Mouse (Mus musculus) liver, embryonic 16.5 days (tissue): ENCODE results near the gene Dnah8. TPM values are rescaled to one million over a fixed set of nuclear protein-coding genes. Genes with fewer than 3 reads are reported as not detected.
"Not testable (repeated sequence)": the region's sequence is repeated elsewhere in the genome, so short reads cannot be mapped to it uniquely, and the experiment has no call there.

ENCODE experiments used
- ATAC-seq: fragments of 200-750 bp; cut with Nextera tagmentation; 2 replicates; pipeline ENCODE4 v1.8.0; 2017; ENCODE audit warnings: low read depth, mild to moderate bottlenecking, moderate number of reproducible peaks, moderate library complexity
- H3K27ac ChIP-seq: fragments of 300-500 bp; sonication (generic); 2 replicates; pipeline ENCODE4 v1.5.1; 2014; ENCODE audit warnings: mild to moderate bottlenecking, low read length
- H3K27me3 ChIP-seq: fragments of 300-500 bp; sonication (generic); 2 replicates; pipeline ENCODE4 v1.6.1; 2014; ENCODE audit warnings: low read depth, low read length, mixed read lengths; ENCODE audit not compliant: control insufficient read depth, insufficient read depth
- H3K36me3 ChIP-seq: fragments of 300-500 bp; sonication (generic); 2 replicates; pipeline ENCODE4 v1.6.1; 2014; ENCODE audit warnings: mild to moderate bottlenecking; ENCODE audit not compliant: control insufficient read depth, insufficient read depth
- H3K4me1 ChIP-seq: fragments of 300-500 bp; sonication (generic); 2 replicates; pipeline ENCODE4 v1.6.1; 2014; ENCODE audit warnings: low read depth, low read length, mixed read lengths; ENCODE audit not compliant: control insufficient read depth
- H3K4me2 ChIP-seq: fragments of 300-500 bp; sonication (generic); 2 replicates; pipeline ENCODE4 v1.6.1; 2014; ENCODE audit warnings: low read depth, low read length, mixed read lengths
- H3K4me3 ChIP-seq: fragments of 300-500 bp; sonication (generic); 2 replicates; pipeline ENCODE4 v1.5.1; 2014; ENCODE audit warnings: low read depth, mild to moderate bottlenecking, low read length
- H3K9ac ChIP-seq: fragments of 300-500 bp; sonication (generic); 2 replicates; pipeline ENCODE4 v1.6.1; 2014; ENCODE audit warnings: low read depth, low read length
- H3K9me3 ChIP-seq: fragments of 300-500 bp; sonication (generic); replicated peaks from 2 replicates; pipeline ENCODE4 v1.6.1; 2016; ENCODE audit warnings: low read length; ENCODE audit not compliant: control insufficient read depth
- WGBS: fragments of 180-500 bp; shearing (Covaris S2); extraction: QIAGEN DNeasy Blood & Tissue Kit; methylation state at CpG from one replicate; pipeline ENCODE4 v1.1.7; 2014; ENCODE audit not compliant: insufficient replicate concordance; 5-methylcytosine and 5-hydroxymethylcytosine counted together
- polyA plus RNA-seq: library from polyadenylated mRNA; unstranded; fragments of >200 nt; fragmentation: Nextera tagmentation; extraction: Ambion mirVana; gene quantifications from 2 replicates; pipeline ENCODE4 v1.2.1, GENCODE M21; 2015

Dnah8 gene
- 0.89 and 0.99 TPM in 2 replicates for polyA plus RNA-seq

- not testable (repeated sequence) for H3K4me1 ChIP-seq, H3K9me3 ChIP-seq, H3K36me3 ChIP-seq, H3K27me3 ChIP-seq, H3K27ac ChIP-seq, H3K9ac ChIP-seq, H3K4me3 ChIP-seq, H3K4me2 ChIP-seq
- WGBS, result no CpG with 5 or more reads among the region's 20 CpGs
- peak; percentile 32; the same call in 1 of the 2 replicates for ATAC-seq
Observed at GRCm38 (mm10) chr17:30624132-30624531, at the start of gene Dnah8. Dnah8 (plus strand) TSS chr17:30624354.

- 22% methylated on average over 8 of the region's 8 CpGs for WGBS
- H3K9ac ChIP-seq, result no peak overlapping the region
- no peaks in the 10 kb centered on the region for H3K27me3 ChIP-seq
- peaks cover 27% of the 10 kb centered on the region for H3K4me1 ChIP-seq
- peak overlapping the region; percentile 86 for H3K4me3 ChIP-seq
- H3K9me3 ChIP-seq, result no peaks in the 10 kb centered on the region
- H3K27ac ChIP-seq, result no peak overlapping the region
- peak overlapping the region; percentile 92 for H3K4me2 ChIP-seq
- ATAC-seq, result no peak
- no peaks in the 10 kb centered on the region for H3K36me3 ChIP-seq
Observed at GRCm38 (mm10) chr17:30574783-30575075, 49.4 kb upstream of the Dnah8 start.

- Histone ChIP-seq H3K4me3 (peak overlapping the region; percentile 86), H3K4me2 (peak overlapping the region; percentile 92), H3K36me3 (no peaks in the 10 kb centered on the region), H3K27me3 (no peaks in the 10 kb centered on the region), H3K4me1 (peaks cover 22% of the 10 kb centered on the region), H3K9me3 (no peaks in the 10 kb centered on the region), H3K27ac (no peak overlapping the region; the same call in none of the 2 replicates), H3K9ac (peak overlapping the region; percentile 78)
- WGBS, result 3% methylated on average over 35 of the region's 35 CpGs
- no peak for ATAC-seq
Observed at GRCm38 (mm10) chr17:30575121-30575904, 48.8 kb upstream of the Dnah8 start.

- no peaks in the 10 kb centered on the region for H3K9me3 ChIP-seq
- WGBS, result under 1% methylated on average over 80 of the region's 94 CpGs
Observed at GRCm38 (mm10) chr17:30575941-30576773, 48.0 kb upstream of the Dnah8 start, which contains the start of gene Btbd9. Btbd9 (minus strand) TSS chr17:30576488.

DNA sequence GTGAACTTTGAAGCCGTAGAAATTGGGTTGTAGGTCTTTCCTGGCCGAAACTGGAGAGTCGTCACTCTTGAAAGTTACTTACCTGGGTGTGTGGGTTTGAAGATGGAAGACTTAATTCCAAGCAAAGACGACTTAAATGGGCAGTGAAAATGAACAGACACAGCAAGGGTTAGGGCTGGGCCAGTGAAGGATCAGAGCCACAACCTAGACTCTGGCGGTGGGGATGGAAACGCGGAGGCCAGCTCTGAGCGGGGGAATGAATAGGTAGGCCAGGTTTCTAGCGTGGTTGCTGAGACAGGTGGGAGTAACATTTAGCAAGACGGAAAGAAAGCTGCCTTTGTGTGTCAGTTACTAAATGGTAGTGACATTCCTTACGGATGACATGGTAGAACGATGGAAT is 47.2 kb upstream of the Dnah8 start:
- Histone ChIP-seq H3K36me3 (no peaks in the 10 kb centered on the region), H3K9me3 (no peaks in the 10 kb centered on the region), H3K27me3 (no peaks in the 10 kb centered on the region), H3K4me2 (peak overlapping the region; percentile 92), H3K9ac (peak overlapping the region; percentile 78), H3K4me3 (peak overlapping the region; percentile 86), H3K4me1 (peaks cover 22% of the 10 kb centered on the region), H3K27ac (peak overlapping the region; percentile 60; the same call in 1 of the 2 replicates)
- WGBS, result 53% methylated on average over 12 of the region's 12 CpGs
- no peak for ATAC-seq

More at GRCm38 (mm10) chr17:30575941-30576773, 48.0 kb upstream of the Dnah8 start, which contains the start of gene Btbd9:
- Histone ChIP-seq H3K27me3 (no peaks in the 10 kb centered on the region), H3K9ac (peak within 1 kb of the TSS; percentile 78), H3K4me3 (peak within 1 kb of the TSS; percentile 86), H3K27ac (peak within 1 kb of the TSS; percentile 87), H3K4me1 (peaks cover 22% of the 10 kb centered on the region), H3K36me3 (no peaks in the 10 kb centered on the region), H3K4me2 (peak within 1 kb of the TSS; percentile 92)
- ATAC-seq, result peak; percentile 91

GRCm38 (mm10) chr17:30580781-30581180 is 43.4 kb upstream of the Dnah8 start:
- Histone ChIP-seq H3K4me2 (no peak overlapping the region), H3K4me1 (peaks cover 6% of the 10 kb centered on the region), H3K27me3 (no peaks in the 10 kb centered on the region), H3K27ac (no peak overlapping the region), H3K9me3 (no peaks in the 10 kb centered on the region), H3K4me3 (no peak overlapping the region), H3K36me3 (no peaks in the 10 kb centered on the region), H3K9ac (no peak overlapping the region)
- WGBS, result 62% methylated on average over 1 of the region's 1 CpGs
- no peak for ATAC-seq

DNA sequence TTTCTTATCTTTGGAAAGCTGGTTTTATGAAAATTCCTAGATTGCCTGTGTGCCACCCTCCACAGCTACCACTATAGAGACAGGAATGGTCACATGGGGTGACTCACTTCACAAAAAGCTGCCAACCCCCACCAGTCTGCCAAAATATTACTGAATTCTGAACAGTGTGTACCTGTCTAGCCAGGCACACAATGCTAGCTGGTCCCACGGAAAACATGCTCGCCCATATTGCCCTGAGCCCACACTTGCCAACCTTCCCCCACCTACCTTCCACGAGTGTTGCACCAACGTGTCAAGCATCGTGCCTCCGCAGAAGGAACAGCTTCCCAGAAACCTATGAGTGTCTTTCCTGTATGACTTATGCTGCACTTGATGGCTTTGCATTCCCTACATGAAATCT is 43.0 kb upstream of the Dnah8 start:
- Histone ChIP-seq H3K4me1 (peaks cover 6% of the 10 kb centered on the region), H3K27me3 (no peaks in the 10 kb centered on the region), H3K4me2 (no peak overlapping the region), H3K9me3 (no peaks in the 10 kb centered on the region), H3K4me3 (no peak overlapping the region), H3K27ac (no peak overlapping the region), H3K9ac (no peak overlapping the region), H3K36me3 (no peaks in the 10 kb centered on the region)
- WGBS, result 72% methylated on average over 6 of the region's 6 CpGs
- no peak for ATAC-seq

DNA sequence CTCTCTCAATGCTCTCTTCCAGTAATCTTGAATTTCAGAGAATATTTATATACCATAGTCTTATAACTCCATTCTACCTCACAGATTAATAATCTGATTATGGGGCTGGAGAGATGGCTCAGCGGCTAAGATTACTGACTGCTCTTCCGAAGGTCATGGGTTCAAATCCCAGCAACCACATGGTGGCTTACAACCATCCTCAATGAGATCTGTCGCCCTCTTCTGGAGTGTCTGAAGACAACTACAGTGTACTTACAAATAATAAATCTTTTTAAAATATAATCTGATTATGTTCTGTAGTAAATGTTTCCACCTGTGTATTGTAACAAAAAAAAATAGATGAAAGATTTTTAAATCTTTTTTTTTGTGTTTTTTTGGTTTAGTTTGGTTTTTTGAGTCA is 41.8 kb upstream of the Dnah8 start:
- Histone ChIP-seq H3K9me3 (no peaks in the 10 kb centered on the region), H3K4me1 (no peaks in the 10 kb centered on the region; the same call in 1 of the 2 replicates), H3K9ac (no peak overlapping the region), H3K27me3 (no peaks in the 10 kb centered on the region), H3K4me3 (no peak overlapping the region), H3K36me3 (no peaks in the 10 kb centered on the region), H3K4me2 (no peak overlapping the region), H3K27ac (no peak overlapping the region)
- WGBS, result 69% methylated on average over 3 of the region's 3 CpGs
- no peak for ATAC-seq
